Mouse (Mus musculus): Measurements from ENCODE around the gene Slfn2. TPM values are rescaled to one million over a fixed set of nuclear protein-coding genes. Genes with fewer than 3 reads are reported as not detected.

The Slfn2 gene
- 15.7 and 20.2 TPM in 2 replicates for polyA plus RNA-seq (2015; fragmentation: Nextera tagmentation; extraction: Ambion mirVana)

DNA sequence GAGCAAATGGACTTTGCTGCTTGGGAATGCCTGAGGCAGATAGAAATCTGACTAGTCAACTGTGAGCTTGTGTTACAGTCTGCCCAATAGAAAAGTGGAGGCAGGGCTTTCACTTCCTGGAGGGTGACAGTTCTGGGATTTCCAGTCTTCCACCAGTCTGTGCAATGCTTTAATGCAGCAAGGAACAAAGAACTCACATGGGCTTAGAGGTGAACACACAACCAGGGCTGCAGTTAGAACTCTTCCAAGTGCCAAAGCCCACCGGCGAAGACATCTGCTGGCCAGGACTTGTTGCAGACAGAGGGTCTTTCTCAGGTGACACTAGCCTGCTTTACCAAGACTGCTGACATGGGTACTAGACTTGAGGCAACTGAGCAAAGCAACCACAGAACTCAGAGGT is at the start of gene Slfn2:
Slfn2 (plus strand) TSS at position 167 of the 400 bp plus-strand sequence.

DNA sequence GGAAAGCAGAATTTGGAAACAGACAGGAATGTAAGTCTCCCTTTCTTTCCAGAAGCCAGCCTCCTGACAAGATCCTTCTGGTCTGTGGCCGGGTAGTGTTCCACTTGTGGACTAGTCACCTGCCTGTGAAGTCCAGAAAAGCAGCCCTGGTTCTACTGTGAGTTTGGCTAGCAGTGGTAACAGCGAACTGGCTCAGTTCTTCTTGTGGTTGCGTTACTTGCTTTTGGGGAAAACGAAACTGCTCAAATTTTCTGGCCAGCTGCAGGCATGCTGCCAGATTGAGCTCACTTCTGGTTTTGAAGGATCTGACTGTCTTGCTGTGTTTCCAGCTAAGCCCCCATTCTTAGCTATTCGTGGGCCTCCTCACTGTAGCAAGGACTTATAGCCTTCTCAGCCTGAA is 44.3 kb upstream of the Slfn2 start, which contains the start of gene Slfn8:
Slfn8 (minus strand) TSS at position 190 of the 400 bp plus-strand sequence.

DNA sequence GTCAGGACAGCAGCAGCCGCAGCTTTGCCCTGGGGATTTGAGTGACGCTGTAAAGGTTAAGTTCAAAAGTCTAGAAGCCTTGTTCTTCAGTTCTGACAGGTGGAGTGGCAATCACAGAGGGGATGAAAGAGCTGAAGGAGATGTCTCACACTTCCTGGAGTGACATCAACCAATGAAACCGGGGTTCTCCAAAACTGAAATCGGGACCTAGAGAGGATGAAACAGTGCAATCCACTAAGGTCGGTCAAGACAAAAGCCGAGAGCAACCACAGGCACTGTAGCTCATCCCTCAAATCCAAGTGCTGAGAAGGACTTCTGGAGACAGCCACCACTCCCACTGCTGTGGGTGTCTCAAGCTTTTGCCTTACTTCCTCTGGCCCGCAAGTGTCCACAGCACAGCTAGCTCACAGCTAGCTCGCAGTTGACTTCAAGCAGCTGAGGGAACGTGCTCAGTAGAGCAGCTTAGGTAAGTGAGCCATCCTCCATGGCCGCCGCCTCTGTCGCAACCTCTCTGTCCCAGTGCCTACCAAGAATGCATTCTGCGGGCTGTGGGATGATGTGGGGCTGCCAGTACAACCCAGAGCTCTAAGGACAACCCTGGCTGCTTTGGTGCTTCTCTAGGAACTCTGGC is 51.8 kb downstream of the Slfn2 start, which contains the start of gene Slfn1:
Slfn1 (plus strand) TSS at position 253 of the 631 bp plus-strand sequence.

Small RNA genes within 50 kb of the gene (microRNA-seq; reads per million reads assigned to microRNA genes)
- gene Gm27598 (ENCODE audit: borderline replicate concordance, insufficient number of aligned reads): not detected

Other genes starting within 250 kb of the Slfn2 start
- 5.7 and 7.4 TPM in 2 replicates for gene Rffl, start 193.9 kb upstream of the Slfn2 start, polyA plus RNA-seq (2015; fragmentation: Nextera tagmentation; extraction: Ambion mirVana)
- gene Rad51d, start 174.5 kb upstream of the Slfn2 start, polyA plus RNA-seq (2015; fragmentation: Nextera tagmentation; extraction: Ambion mirVana): 9.8 and 12.0 TPM in 2 replicates
- 0.33 TPM in 1 of 2 replicates, not detected in the other for gene Fndc8, start 173.0 kb upstream of the Slfn2 start, polyA plus RNA-seq (2015; fragmentation: Nextera tagmentation; extraction: Ambion mirVana)
- 13.4 and 17.0 TPM in 2 replicates for gene Nle1, start 156.7 kb upstream of the Slfn2 start, polyA plus RNA-seq (2015; fragmentation: Nextera tagmentation; extraction: Ambion mirVana)
- gene Unc45b, start 154.6 kb upstream of the Slfn2 start, polyA plus RNA-seq (2015; fragmentation: Nextera tagmentation; extraction: Ambion mirVana): 1.3 and 4.1 TPM in 2 replicates
- 7.1 and 10.4 TPM in 2 replicates for gene Slfn5, start 113.8 kb upstream of the Slfn2 start, polyA plus RNA-seq (2015; fragmentation: Nextera tagmentation; extraction: Ambion mirVana)
- 5.1 and 7.2 TPM in 2 replicates for gene Slfn9, start 73.3 kb upstream of the Slfn2 start, polyA plus RNA-seq (2015; fragmentation: Nextera tagmentation; extraction: Ambion mirVana)
- 0.91 and 1.0 TPM in 2 replicates for gene Slfn8, start 44.3 kb upstream of the Slfn2 start, polyA plus RNA-seq (2015; fragmentation: Nextera tagmentation; extraction: Ambion mirVana)
- gene Slfn1, start 51.7 kb downstream of the Slfn2 start, polyA plus RNA-seq (2015; fragmentation: Nextera tagmentation; extraction: Ambion mirVana): 0.93 and 1.1 TPM in 2 replicates
- 0.11 and 0.46 TPM in 2 replicates for gene Slfn4, start 110.1 kb downstream of the Slfn2 start, polyA plus RNA-seq (2015; fragmentation: Nextera tagmentation; extraction: Ambion mirVana)
- 0.47 and 1.0 TPM in 2 replicates for gene Slfn3, start 126.2 kb downstream of the Slfn2 start, polyA plus RNA-seq (2015; fragmentation: Nextera tagmentation; extraction: Ambion mirVana)
- 0.85 and 0.97 TPM in 2 replicates for gene Slfn14, start 221.6 kb downstream of the Slfn2 start, polyA plus RNA-seq (2015; fragmentation: Nextera tagmentation; extraction: Ambion mirVana)
- 32.6 and 37.1 TPM in 2 replicates for gene Ap2b1, start 233.9 kb downstream of the Slfn2 start, polyA plus RNA-seq (2015; fragmentation: Nextera tagmentation; extraction: Ambion mirVana)
- 8.4 and 13.0 TPM in 2 replicates for gene Pex12, start 237.5 kb downstream of the Slfn2 start, polyA plus RNA-seq (2015; fragmentation: Nextera tagmentation; extraction: Ambion mirVana)

Measured in adrenal gland, postnatal 0 days (tissue).